Mouse (Mus musculus) central nervous system, embryonic 14 days (tissue): ENCODE measurements around the gene Wdr5. TPM values are rescaled to one million over a fixed set of nuclear protein-coding genes. Genes with fewer than 3 reads are reported as not detected.

Experiments
- polyA plus RNA-seq: library from polyadenylated mRNA; depleted of rRNA; stranded (reverse); fragments of >200 nt; gene quantifications from 2 replicates; pipeline ENCODE4 v1.2.3, GENCODE M21; 2012; rRNA removed

Wdr5 gene
- 58.0 and 60.7 TPM in 2 replicates for polyA plus RNA-seq

DNA sequence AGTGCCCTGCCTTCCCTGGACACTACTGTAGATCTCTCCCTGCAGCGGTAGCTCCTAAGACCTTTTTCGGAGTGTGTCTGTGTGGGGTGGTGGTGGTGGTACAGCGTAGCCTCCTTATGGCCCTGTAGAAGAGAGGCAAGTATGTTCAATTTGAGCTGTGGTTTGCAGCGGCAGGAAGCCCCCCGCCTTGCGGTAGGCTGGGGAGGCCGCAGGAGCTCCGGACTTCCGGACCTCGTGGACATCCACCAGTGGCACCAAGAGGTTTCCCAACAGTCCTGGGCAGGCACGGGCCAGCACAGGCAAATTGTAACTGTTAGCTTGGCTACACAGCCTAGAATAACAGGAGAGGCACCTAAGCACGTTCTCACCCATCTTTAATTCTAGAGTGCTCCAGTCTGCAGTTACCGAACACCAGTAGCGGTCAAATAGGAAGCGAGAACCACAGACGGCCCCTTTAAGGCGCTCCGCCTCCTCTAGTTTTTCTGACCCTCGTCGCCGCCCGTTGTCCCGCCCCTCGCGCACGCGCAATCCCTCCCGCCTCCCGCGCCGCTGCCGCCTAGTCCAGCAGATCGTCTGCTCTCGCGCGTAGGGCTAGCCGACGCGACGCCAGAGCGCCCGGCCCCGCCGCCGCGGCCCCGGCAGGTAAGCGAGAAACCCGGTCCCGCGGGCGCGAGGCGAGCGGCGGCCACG is at the start of gene Wdr5:
Gene Wdr5 (plus strand): TSS at position 519 of the 690 bp plus-strand sequence.

DNA sequence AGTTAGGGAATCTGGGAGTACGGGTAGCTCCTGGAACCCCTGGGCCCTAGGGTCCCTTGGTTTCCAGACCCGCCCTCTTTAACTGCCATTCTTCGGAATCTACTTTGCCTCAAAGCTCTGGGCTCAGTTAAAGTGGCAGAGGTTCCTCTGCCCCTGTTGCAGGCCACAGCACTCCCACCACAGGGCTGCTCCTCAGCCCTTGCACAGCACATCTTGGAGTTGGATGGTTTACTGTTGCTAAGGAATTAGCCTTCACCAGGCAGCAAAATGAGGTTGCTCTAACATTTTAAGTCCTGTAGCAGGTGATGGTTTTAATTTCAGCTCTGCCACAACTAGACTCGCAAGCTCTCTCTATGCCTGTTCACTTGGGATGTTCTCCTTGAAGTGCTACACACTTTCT is 7.4 kb upstream of the Wdr5 start, which contains the start of gene Brd3:
Gene Brd3 (minus strand): TSS at position 101 of the 400 bp plus-strand sequence.

Other genes with a start within 250 kb of the Wdr5 start
- gene Vav2, start 88.1 kb upstream of the Wdr5 start, polyA plus RNA-seq: 49.1 and 51.1 TPM in 2 replicates
- 28.3 and 29.6 TPM in 2 replicates for gene Brd3os, start 72.8 kb upstream of the Wdr5 start, polyA plus RNA-seq
- gene Brd3, start 7.5 kb upstream of the Wdr5 start, polyA plus RNA-seq: 69.1 and 73.2 TPM in 2 replicates
- gene Rxra, start 161.3 kb downstream of the Wdr5 start, polyA plus RNA-seq: 14.0 and 20.5 TPM in 2 replicates